Mouse (Mus musculus): ENCODE measurements around the gene Tbcd. TPM values are rescaled to one million over a fixed set of nuclear protein-coding genes. Genes with fewer than 3 reads are reported as not detected.

The Tbcd gene
- polyA plus RNA-seq, 1 experiment from 2014 or later, result 39.2 TPM

- H3K4me2 ChIP-seq (ENCODE audit: low read depth, low read length), result no peak overlapping the region
- no peaks in the 10 kb centered on the region for H3K9me3 ChIP-seq (ENCODE audit: control insufficient read depth, low read length)
- WGBS, result 97% methylated on average over 4 of the region's 4 CpGs
- H3K4me1 ChIP-seq (ENCODE audit: control insufficient read depth, insufficient read depth, low read length), result no peaks in the 10 kb centered on the region
- no peak overlapping the region for H3K27ac ChIP-seq (ENCODE audit: low read depth, low read length)
- no peak overlapping the region for H3K4me3 ChIP-seq (ENCODE audit: low read depth, low read length)
- H3K36me3 ChIP-seq (ENCODE audit: control insufficient read depth, insufficient read depth, low read length), result no peaks in the 10 kb centered on the region
- no peak for ATAC-seq (ENCODE audit: low read depth)
- no peak overlapping the region for H3K9ac ChIP-seq (replicated peaks; ENCODE audit: low read depth, low read length)
- no peaks in the 10 kb centered on the region for H3K27me3 ChIP-seq (ENCODE audit: control insufficient read depth, insufficient read depth, low read length)
Observed at GRCm38 (mm10) chr11:121564265-121564664, 112.5 kb downstream of the Tbcd start.

- H3K27me3 ChIP-seq (ENCODE audit: control insufficient read depth, insufficient read depth, low read length), result no peaks in the 10 kb centered on the region
- no peak overlapping the region for H3K9ac ChIP-seq (replicated peaks; ENCODE audit: low read depth, low read length)
- ATAC-seq (ENCODE audit: low read depth), result no peak
- H3K9me3 ChIP-seq (ENCODE audit: control insufficient read depth, low read length), result no peaks in the 10 kb centered on the region
- peaks cover 9% of the 10 kb centered on the region for H3K36me3 ChIP-seq (ENCODE audit: control insufficient read depth, insufficient read depth, low read length)
- H3K4me3 ChIP-seq (ENCODE audit: low read depth, low read length), result no peak overlapping the region
- H3K27ac ChIP-seq (ENCODE audit: low read depth, low read length), result no peak overlapping the region
- no peak overlapping the region for H3K4me2 ChIP-seq (ENCODE audit: low read depth, low read length)
- no peaks in the 10 kb centered on the region for H3K4me1 ChIP-seq (ENCODE audit: control insufficient read depth, insufficient read depth, low read length)
Observed at GRCm38 (mm10) chr11:121581856-121582255, 130.1 kb downstream of the Tbcd start.

DNA sequence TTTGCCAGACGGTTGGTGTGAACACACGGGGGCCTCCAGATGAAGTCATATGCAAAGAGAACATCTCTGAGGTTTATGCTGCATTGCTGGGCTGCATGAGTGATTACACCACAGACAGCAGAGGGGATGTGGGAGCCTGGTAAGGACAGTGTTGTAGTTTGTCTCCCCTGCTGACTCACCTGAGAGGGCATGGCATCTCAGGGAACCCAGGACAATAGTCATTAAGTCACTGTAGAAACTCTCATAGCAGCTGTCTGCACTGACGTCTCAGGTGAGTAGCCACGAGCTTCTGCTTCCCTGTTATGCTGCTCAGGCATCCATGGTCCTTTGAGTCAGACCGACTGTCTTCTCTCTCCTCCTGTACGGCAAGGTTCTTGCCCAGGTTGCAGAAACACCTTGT is 145.5 kb downstream of the Tbcd start:
- H3K27ac ChIP-seq (ENCODE audit: low read depth, low read length), result no peak overlapping the region
- no peaks in the 10 kb centered on the region for H3K27me3 ChIP-seq (ENCODE audit: control insufficient read depth, insufficient read depth, low read length)
- H3K9me3 ChIP-seq (ENCODE audit: control insufficient read depth, low read length), result no peaks in the 10 kb centered on the region
- no peak for ATAC-seq (ENCODE audit: low read depth)
- no peaks in the 10 kb centered on the region for H3K4me1 ChIP-seq (ENCODE audit: control insufficient read depth, insufficient read depth, low read length)
- WGBS, result 91% methylated on average over 6 of the region's 6 CpGs
- H3K9ac ChIP-seq (replicated peaks; ENCODE audit: low read depth, low read length), result no peak overlapping the region
- H3K4me3 ChIP-seq (ENCODE audit: low read depth, low read length), result no peak overlapping the region
- H3K36me3 ChIP-seq (ENCODE audit: control insufficient read depth, insufficient read depth, low read length), result peaks cover 16% of the 10 kb centered on the region
- no peak overlapping the region for H3K4me2 ChIP-seq (ENCODE audit: low read depth, low read length)

DNA sequence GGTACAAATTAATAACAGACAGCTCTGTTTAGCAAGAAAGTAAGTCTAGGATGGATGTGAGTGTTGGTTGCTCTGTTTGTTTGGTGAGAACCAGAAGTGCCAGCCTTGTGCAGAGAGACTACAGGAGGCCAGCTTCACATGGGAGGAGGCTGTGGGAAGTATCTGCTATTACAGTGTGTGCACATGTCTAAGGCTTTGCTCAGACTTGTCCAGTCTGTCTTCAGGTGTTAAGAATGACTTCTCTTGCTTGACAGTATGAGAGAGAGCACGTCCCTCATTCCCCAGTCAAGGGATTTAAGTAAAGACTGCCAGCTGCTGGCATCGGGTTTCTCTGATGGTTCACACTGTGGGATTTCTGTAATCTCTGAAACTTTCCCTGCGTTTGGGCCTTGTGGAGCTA is 149.7 kb downstream of the Tbcd start:
- Histone ChIP-seq H3K27me3 (ENCODE audit: control insufficient read depth, insufficient read depth, low read length) (no peaks in the 10 kb centered on the region), H3K36me3 (ENCODE audit: control insufficient read depth, insufficient read depth, low read length) (peaks cover 41% of the 10 kb centered on the region)

DNA sequence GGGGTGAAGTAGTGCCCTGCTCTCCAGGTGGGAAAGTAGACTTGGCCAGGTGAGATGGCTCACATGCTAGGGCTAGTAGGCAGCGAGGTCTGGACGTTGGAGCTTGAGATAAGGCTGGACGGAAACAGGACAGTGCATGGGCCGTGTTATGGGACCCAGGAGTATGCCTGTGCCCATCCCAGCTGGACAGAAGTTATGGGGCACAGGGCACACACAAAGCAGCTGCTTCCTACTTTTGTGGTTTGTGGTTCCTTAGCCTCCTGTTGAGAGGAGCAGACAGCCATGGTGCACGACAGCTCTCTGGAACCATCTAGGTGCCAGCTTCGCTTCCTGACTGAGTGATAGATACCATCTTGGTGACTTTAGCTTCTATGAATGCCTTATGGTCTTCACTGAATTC is 153.9 kb downstream of the Tbcd start:
- Histone ChIP-seq H3K27me3 (ENCODE audit: control insufficient read depth, insufficient read depth, low read length) (no peaks in the 10 kb centered on the region), H3K4me1 (ENCODE audit: control insufficient read depth, insufficient read depth, low read length) (no peaks in the 10 kb centered on the region), H3K27ac (ENCODE audit: low read depth, low read length) (no peak overlapping the region), H3K9ac (replicated peaks; ENCODE audit: low read depth, low read length) (no peak overlapping the region), H3K4me2 (ENCODE audit: low read depth, low read length) (no peak overlapping the region), H3K4me3 (ENCODE audit: low read depth, low read length) (no peak overlapping the region), H3K9me3 (ENCODE audit: control insufficient read depth, low read length) (no peaks in the 10 kb centered on the region), H3K36me3 (ENCODE audit: control insufficient read depth, insufficient read depth, low read length) (peaks cover 51% of the 10 kb centered on the region)
- ATAC-seq (ENCODE audit: low read depth), result no peak
- 95% methylated on average over 6 of the region's 6 CpGs for WGBS

More for the DNA sequence above, 149.7 kb downstream of the Tbcd start:
- ATAC-seq (ENCODE audit: low read depth), result no peak
- no peak overlapping the region for H3K4me2 ChIP-seq (ENCODE audit: low read depth, low read length)
- no peaks in the 10 kb centered on the region for H3K4me1 ChIP-seq (ENCODE audit: control insufficient read depth, insufficient read depth, low read length)
- no peak overlapping the region for H3K4me3 ChIP-seq (ENCODE audit: low read depth, low read length)
- H3K9me3 ChIP-seq (ENCODE audit: control insufficient read depth, low read length), result no peaks in the 10 kb centered on the region
- WGBS, result 96% methylated on average over 3 of the region's 3 CpGs
- H3K27ac ChIP-seq (ENCODE audit: low read depth, low read length), result no peak overlapping the region
- H3K9ac ChIP-seq (replicated peaks; ENCODE audit: low read depth, low read length), result no peak overlapping the region

GRCm38 (mm10) chr11:121610976-121611375 is 159.2 kb downstream of the Tbcd start:
- Histone ChIP-seq H3K9me3 (ENCODE audit: control insufficient read depth, low read length) (no peaks in the 10 kb centered on the region), H3K4me3 (ENCODE audit: low read depth, low read length) (no peak overlapping the region), H3K9ac (replicated peaks; ENCODE audit: low read depth, low read length) (no peak overlapping the region), H3K27ac (ENCODE audit: low read depth, low read length) (no peak overlapping the region), H3K27me3 (ENCODE audit: control insufficient read depth, insufficient read depth, low read length) (no peaks in the 10 kb centered on the region), H3K4me1 (ENCODE audit: control insufficient read depth, insufficient read depth, low read length) (no peaks in the 10 kb centered on the region), H3K36me3 (ENCODE audit: control insufficient read depth, insufficient read depth, low read length) (peaks cover 30% of the 10 kb centered on the region), H3K4me2 (ENCODE audit: low read depth, low read length) (no peak overlapping the region)
- no peak for ATAC-seq (ENCODE audit: low read depth)

GRCm38 (mm10) chr11:121615961-121616485 is 164.3 kb downstream of the Tbcd start:
- Histone ChIP-seq H3K27ac (ENCODE audit: low read depth, low read length) (no peak overlapping the region), H3K4me3 (ENCODE audit: low read depth, low read length) (no peak overlapping the region), H3K36me3 (ENCODE audit: control insufficient read depth, insufficient read depth, low read length) (peaks cover 42% of the 10 kb centered on the region), H3K9me3 (ENCODE audit: control insufficient read depth, low read length) (no peaks in the 10 kb centered on the region), H3K27me3 (ENCODE audit: control insufficient read depth, insufficient read depth, low read length) (no peaks in the 10 kb centered on the region), H3K4me2 (ENCODE audit: low read depth, low read length) (no peak overlapping the region), H3K4me1 (ENCODE audit: control insufficient read depth, insufficient read depth, low read length) (no peaks in the 10 kb centered on the region), H3K9ac (replicated peaks; ENCODE audit: low read depth, low read length) (no peak overlapping the region)
- 89% methylated on average over 3 of the region's 3 CpGs for WGBS
- ATAC-seq (ENCODE audit: low read depth), result no peak

DNA sequence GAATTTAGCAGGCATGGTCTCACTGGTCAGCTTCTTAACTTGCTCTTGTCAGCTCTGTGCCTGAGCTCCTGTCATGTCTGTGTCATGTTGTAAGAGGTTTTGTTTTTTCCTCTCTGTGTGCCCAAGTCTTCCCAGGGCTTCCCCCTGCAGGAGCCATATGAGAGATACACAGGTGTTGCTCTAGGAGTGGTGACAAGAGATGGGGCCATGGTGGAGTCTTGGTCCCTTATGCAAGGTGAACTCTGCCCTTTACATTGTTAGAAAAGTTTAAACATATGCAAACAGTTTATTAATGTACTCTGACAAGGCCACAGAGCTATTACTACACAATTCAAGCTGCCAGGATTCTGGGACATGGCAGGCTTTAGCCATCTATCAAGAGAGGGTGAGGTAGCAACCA is 164.8 kb downstream of the Tbcd start:
- Histone ChIP-seq H3K4me3 (ENCODE audit: low read depth, low read length) (no peak overlapping the region), H3K4me1 (ENCODE audit: control insufficient read depth, insufficient read depth, low read length) (no peaks in the 10 kb centered on the region), H3K36me3 (ENCODE audit: control insufficient read depth, insufficient read depth, low read length) (peaks cover 42% of the 10 kb centered on the region), H3K9ac (replicated peaks; ENCODE audit: low read depth, low read length) (no peak overlapping the region), H3K4me2 (ENCODE audit: low read depth, low read length) (no peak overlapping the region), H3K27me3 (ENCODE audit: control insufficient read depth, insufficient read depth, low read length) (no peaks in the 10 kb centered on the region), H3K9me3 (ENCODE audit: control insufficient read depth, low read length) (no peaks in the 10 kb centered on the region), H3K27ac (ENCODE audit: low read depth, low read length) (no peak overlapping the region)
- no peak for ATAC-seq (ENCODE audit: low read depth)

GRCm38 (mm10) chr11:121617371-121617770 is 165.6 kb downstream of the Tbcd start:
- ATAC-seq (ENCODE audit: low read depth), result no peak
- Histone ChIP-seq H3K27me3 (ENCODE audit: control insufficient read depth, insufficient read depth, low read length) (no peaks in the 10 kb centered on the region), H3K9me3 (ENCODE audit: control insufficient read depth, low read length) (no peaks in the 10 kb centered on the region), H3K36me3 (ENCODE audit: control insufficient read depth, insufficient read depth, low read length) (peaks cover 43% of the 10 kb centered on the region), H3K4me3 (ENCODE audit: low read depth, low read length) (no peak overlapping the region), H3K9ac (replicated peaks; ENCODE audit: low read depth, low read length) (no peak overlapping the region), H3K27ac (ENCODE audit: low read depth, low read length) (no peak overlapping the region), H3K4me1 (ENCODE audit: control insufficient read depth, insufficient read depth, low read length) (no peaks in the 10 kb centered on the region), H3K4me2 (ENCODE audit: low read depth, low read length) (no peak overlapping the region)
- 100% methylated on average over 1 of the region's 1 CpGs for WGBS

- H3K9me3 ChIP-seq (ENCODE audit: control insufficient read depth, low read length), result no peaks in the 10 kb centered on the region
- no peak overlapping the region for H3K9ac ChIP-seq (replicated peaks; ENCODE audit: low read depth, low read length)
- 95% methylated on average over 4 of the region's 4 CpGs for WGBS
- no peak overlapping the region for H3K4me3 ChIP-seq (ENCODE audit: low read depth, low read length)
- H3K4me1 ChIP-seq (ENCODE audit: control insufficient read depth, insufficient read depth, low read length), result no peaks in the 10 kb centered on the region
- H3K4me2 ChIP-seq (ENCODE audit: low read depth, low read length), result no peak overlapping the region
- no peak overlapping the region for H3K27ac ChIP-seq (ENCODE audit: low read depth, low read length)
- ATAC-seq (ENCODE audit: low read depth), result no peak
- H3K36me3 ChIP-seq (ENCODE audit: control insufficient read depth, insufficient read depth, low read length), result peaks cover 17% of the 10 kb centered on the region
- H3K27me3 ChIP-seq (ENCODE audit: control insufficient read depth, insufficient read depth, low read length), result no peaks in the 10 kb centered on the region
Observed at GRCm38 (mm10) chr11:121625007-121625406, 173.3 kb downstream of the Tbcd start.
